Mouse (Mus musculus): ENCODE measurements around the gene Cryab. TPM values are rescaled to one million over a fixed set of nuclear protein-coding genes. Genes with fewer than 3 reads are reported as not detected.
A peak's percentile ranks its signal among the peaks of the same experiment; 100 is the strongest.

The Cryab gene
- total RNA-seq (2021), result 1,000 to 10,000 TPM; 3,376 to 3,486 TPM
- long read RNA-seq, experiment 1, transcript Cryab-201 (3 exons, 946 nt), result major isoform, 1,624 of 1,694 reads
- long read RNA-seq, experiment 1, transcript Cryab-205 (4 exons, 836 nt), result minor isoform, 7 of 1,694 reads
- long read RNA-seq, experiment 1, transcript Cryab-204 (2 exons, 585 nt), result minor isoform, 25 of 1,694 reads
- long read RNA-seq, experiment 1, partial matches to known transcripts, result 16 of 1,694 reads
- long read RNA-seq, experiment 1, other reads (novel, unspliced or antisense), result 17 of 1,694 reads
- long read RNA-seq, experiment 2, transcript Cryab-205 (4 exons, 836 nt), result minor isoform, 7 of 1,109 reads
- long read RNA-seq, experiment 2, transcript Cryab-201 (3 exons, 946 nt), result major isoform, 1,049 of 1,109 reads
- long read RNA-seq, experiment 2, transcript Cryab-204 (2 exons, 585 nt), result minor isoform, 20 of 1,109 reads
- long read RNA-seq, experiment 2, partial matches to known transcripts, result 19 of 1,109 reads
- long read RNA-seq, experiment 2, other reads (novel, unspliced or antisense), result 14 of 1,109 reads

DNA sequence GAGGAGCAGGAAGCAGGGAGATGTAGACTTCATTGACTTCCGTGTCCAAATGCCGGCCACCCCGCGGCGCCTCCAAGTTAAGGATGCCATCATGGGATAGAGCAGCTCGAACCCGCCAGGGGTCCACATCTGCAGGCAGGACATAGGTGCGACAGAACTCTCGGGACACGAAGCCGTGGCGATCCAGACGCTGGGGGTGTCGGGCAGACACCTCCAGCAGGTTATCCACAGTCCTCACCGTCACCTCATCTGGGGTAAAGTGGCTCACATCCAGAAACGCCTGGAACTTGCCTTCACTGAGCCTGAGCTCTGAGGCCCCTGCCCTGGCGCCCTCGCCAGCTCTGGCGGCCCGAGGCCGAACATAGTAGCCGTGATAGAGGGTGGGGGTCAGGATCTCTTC, at the start of gene Cryab:
Gene Cryab (plus strand): TSS at position 3 of the 400 bp plus-strand sequence.
- peak in 1 of 2 experiments; percentile 50 for DNase-seq

DNA sequence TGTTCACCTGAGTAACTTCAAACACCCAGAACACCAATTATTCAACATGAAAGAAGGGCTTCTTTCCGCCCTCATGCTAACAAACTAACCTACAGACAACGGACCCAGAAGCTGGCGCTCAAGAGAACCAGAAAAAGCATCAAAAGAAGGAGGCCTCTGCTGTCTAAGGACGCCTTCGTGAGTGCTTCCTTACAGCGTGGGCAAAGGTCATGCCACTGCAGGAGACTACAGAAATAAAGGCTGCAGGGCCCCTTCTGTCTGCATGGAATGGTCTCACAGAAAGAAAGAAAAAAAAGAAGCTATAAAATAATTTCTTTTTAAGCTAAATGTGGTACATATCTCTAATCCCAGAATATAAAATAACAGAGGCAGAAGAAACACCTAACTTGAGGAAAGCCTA, 46.2 kb upstream of the Cryab start:
- no peak for DNase-seq

DNA sequence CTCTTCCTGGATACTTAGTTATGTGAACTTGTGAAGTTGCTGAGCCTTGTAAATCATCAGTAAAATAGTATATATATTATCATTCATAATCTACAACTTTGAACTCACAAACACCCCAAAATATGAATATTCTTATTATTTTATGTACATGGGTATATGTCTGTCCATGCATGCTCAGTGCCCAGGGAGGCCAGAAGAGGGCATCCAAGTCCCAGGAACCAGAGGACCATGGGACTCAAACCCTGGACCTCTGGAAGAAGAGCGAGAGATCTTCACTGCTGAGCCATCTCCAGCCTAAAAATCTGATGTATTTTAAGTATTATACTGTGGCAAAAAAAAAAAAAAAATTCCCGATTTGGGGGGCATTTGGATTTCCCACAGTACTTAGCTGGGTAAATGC, 42.0 kb upstream of the Cryab start:
- peak in 1 of 2 experiments; percentile 64 for DNase-seq

DNA sequence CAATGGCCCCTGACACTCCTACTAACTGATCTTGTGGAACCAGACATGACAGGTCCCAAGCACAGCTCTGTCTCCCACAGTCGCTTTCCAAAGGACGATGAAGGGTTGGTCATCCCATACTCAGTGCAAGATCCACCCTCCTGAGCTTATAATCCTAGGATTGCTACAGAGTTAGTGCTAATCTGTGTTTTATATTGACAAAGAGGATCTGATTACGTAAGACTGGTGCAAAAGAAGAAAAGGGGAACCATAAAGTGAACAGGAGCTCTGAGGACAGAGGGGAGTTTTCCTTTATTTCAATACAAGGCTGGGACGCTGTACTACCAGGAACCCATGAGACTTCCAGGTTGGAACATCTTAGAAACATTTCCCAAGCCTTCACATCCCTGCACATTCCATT, 39.8 kb upstream of the Cryab start:
- no peak for DNase-seq

DNA sequence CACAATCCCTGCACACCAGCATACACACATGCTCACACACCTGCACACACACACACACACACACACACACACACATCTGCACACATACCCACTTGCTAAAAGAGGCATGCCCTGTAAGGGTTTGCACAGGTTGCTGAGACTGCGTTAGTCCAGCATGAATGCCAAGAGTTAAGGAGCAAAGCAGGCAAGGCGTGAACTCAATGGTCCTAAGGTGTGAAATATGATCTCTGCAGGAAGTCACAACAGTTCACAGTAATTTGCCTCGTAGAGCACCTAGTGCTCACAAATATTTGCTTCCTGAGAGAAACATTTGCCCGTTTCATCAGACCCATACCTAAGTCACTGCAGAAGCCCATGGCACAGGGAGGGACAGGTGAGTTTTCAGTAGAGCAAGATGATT, 36.9 kb upstream of the Cryab start:
- DNase-seq, result no peak

DNA sequence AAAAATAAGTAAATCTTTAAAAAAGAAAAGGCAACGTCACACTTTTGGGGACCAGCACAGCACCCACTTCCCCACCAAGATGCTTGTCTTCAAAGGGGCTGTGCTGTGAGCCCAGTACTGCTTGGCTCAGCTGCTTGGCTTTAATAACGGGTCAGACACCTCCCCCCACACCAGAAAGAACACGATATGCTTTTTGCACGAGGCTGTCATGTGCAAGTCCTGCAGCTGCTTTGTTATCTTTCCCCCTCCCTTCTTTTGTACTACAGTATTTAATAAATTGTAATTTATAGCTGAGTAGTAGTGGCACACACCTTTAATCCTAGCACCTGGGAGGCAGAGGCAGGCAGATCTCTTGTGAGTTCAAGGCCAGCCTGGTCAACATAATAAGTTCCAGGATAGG, 32.2 kb upstream of the Cryab start:
- DNase-seq, result no peak

DNA sequence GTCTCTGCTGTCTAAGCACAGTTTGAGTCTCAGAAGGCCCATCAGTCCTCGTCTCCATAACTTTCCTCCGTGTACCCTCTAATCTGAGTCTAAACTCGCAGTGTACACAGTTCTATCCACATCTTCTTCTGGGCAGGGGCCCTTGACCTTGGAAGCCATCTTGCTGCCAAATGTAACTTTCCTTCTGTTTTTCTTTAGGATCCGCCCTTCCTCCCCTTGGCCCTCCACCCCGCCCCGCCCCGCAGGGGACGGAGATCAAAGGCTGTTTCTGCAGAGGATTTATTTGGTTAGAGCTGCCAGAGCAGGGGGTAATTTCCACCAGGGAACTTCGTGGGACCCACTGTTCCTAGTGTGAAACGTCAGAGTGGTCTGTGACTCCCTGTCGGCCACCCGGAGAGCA, 30.1 kb upstream of the Cryab start:
- DNase-seq, result peak; percentile 43 to 60

DNA sequence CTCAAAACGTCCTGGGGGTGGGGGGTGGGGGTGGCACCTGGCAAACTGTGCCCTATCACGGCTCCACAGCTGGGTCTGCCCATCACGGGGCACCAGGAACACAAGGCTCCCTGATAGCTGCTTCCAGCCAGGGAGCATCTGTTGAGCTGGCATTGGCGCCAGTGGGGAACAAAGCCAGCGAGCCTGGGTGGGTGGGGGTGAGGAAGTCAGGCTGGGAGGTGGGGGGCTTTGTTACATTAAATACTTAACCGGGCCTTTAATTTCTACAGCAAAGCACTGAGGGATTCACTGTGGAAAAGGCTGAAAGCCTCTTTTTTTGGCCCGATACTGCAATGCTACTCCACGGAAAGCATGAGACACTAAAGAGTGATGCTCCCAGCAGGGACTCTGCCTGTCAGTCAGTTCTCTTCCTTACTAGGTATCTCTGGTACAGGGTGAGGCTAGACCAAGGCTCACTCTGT, 28.6 kb upstream of the Cryab start:
- peak in 1 of 2 experiments; percentile 51 for DNase-seq

DNA sequence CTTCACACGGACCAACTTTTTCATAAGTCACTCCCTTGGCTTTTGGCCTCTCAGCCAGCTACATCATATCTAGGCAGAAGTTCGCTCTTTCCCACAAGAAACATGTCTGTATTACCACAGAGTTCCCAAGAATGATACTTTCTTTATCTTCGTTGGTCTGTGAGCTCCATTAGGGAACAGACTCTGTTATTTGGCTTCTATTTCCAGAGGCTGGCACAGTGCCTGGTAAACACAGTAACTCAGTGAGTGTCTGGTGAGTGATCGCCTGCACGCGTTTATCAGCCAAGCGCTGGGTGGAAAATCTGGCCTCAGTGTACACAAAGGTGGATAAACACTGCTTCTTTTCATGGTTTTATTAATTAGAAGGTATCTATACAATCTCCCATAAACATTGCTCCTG, 27.7 kb upstream of the Cryab start:
- DNase-seq, result peak; percentile 90 to 92

DNA sequence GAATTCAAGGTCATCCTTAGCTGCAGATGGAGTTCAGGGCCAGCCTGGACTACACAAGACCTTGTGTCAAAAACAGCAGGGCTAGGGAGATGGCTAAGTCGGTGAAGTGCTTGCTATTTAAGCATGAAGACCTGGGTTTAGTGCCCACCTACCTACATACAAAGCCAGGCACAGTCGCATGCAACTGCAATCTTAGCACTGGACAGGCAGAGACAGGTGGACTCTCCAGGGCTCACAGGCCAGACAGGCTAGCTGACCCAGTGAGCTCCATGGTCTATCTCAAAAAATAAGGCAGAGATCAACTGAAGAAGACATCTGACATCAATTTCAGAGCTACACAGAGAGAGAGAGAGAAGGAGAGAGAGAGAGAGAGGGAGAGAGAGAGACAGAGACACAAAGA, 27.0 kb upstream of the Cryab start:
- no peak for DNase-seq

DNA sequence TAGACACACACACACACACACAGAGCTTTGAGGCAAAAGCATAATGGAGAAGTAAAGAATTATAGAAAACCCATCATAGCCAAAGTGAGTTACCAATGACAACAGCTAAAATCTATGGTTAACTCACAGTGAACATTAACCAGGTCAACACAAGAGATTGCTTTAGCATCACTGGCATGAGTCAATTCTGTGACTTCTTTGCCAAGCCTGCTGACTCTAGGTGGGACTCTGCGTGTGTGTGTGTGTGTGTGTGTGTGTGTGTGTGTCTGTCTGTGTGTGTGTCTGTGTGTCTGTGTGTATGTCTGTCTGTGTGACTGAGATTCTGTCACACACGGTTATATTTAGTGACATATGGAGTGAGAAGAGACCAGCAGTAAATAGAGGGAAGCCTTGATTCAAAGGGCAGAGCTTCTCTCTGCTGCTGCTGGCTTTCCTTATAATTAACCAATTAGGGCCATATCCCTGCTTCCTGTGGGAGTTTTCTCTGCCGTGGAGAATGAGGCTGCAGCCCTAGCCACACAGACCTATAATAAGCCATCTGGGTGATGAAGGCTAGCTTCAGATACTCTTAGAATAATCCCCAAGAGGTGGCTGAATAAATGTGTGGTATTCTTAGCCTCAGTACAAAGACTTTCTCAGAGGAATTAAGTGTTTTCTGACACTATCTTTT, 26.3 kb upstream of the Cryab start:
- no peak for DNase-seq

DNA sequence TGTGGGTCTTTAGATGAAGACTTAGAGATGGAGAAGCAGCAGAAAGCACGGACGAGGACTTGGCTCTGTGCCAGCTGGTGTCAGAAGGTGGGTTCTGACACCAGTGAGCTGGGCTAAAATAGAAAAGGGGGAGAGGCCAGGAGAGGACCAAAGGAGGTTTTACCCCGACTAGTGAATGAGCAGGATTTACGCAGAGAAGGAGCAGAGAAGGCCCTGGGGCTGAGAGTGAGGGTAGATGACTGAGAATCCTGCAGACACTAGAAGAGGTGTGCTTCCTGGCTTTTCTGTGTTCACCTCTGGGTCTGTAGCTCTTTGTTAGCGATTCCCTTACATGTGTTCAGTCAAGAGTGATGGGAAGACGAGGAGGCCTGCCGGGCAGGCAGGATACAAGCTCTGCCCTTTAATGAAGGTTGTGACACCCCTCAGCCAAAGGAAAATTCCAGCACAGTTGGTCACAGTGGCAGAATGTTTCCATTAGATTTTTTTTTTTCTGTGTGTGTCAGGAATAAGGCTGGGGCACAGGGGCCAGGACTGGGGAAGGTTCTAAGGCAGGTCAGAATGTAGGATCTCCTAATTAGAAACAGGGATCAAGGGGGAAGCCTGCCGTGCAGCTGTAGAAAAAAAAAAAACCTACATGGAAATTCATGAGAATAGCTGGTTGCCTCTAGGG, 25.1 kb upstream of the Cryab start:
- DNase-seq, result peak in 1 of 2 experiments; percentile 27

DNA sequence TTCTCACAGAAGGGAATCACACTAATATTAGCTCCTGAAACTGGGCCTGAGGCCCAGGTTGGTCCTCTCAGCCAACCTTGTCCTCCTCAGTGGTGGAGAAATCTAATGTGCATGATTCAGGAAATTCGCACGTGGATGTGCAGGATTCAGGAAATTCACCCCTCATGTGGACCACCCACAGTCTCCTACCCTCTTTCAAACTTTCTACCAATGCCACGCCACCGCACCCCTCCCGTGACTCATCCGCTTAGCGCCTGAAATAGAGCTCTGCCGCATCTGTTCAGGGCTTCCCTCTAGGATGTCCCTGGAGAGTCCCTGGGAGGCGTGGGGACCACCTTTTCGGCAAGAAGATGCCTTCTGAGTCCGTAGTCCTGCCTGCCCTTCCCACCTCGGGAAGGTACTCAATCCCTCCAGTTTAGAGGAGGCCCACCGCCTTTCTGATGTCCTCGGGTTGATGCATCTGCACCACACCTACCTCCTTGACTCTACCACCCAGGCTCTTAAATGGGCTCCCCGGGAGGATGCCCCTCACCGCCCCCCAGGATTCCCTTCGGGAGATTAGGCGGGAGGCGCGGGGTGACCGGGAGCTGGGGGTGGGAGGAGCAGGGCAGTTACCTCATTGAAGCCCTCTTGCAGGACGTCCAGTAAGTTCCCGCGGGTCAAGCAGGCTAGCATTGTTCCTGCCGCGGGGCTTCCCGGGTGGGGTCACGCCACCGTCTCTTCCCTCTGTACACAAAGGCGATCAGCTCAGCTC, 23.8 kb upstream of the Cryab start:
- peak; percentile 32 to 48 for DNase-seq

DNA sequence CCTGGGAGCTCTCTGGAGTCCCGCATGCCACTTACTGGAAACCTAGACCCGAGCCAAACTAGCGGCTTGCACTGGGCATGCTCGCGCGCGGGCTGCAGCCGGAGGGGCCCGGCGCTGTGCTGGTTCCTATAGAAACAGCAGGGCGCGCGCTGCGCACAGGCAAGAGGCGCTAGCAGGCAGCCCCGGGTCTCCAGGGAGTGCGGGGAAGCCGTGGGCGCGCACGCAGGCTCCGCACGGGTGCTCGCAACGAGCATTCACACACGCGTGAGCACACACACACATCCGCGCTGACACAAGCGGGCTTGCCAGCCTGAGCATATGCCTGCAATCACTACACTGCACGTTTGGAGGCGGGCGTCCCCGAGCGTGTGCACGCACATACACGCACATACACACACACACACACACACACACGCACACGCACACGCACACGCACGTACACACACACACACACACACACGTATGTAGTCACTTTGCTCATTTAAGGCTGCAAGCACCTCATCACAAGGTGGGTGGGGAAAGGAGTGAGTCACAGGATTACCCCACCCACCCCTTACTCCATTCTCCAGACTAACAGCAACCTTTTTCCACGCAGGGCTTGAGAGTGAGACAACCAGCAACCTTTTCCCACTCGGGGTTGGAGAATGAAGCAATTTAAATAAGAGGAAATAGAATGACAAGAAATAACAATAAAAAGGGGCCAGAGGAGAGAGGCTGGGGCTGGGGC, 23.0 kb upstream of the Cryab start:
- peak; percentile 69 to 70 for DNase-seq

DNA sequence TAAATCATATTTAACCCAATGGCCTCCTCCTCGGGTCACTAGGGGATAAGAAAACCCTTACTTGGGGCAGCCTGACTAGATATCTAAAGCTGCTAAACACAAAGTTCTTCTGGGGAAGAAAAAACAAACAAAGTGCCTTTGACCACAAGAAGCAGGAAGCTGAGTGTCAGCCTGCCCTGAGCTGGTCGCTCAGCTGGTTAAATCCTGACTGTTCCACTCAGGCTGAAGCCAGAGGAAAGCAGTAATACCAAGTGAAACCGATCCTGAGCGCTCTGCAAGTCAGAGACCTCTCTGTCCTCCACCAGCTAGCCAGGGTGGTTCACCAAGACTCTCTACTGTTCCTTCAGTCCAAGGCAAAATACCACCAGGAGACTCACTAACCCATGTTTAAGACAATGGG, 21.5 kb upstream of the Cryab start:
- DNase-seq, result no peak

DNA sequence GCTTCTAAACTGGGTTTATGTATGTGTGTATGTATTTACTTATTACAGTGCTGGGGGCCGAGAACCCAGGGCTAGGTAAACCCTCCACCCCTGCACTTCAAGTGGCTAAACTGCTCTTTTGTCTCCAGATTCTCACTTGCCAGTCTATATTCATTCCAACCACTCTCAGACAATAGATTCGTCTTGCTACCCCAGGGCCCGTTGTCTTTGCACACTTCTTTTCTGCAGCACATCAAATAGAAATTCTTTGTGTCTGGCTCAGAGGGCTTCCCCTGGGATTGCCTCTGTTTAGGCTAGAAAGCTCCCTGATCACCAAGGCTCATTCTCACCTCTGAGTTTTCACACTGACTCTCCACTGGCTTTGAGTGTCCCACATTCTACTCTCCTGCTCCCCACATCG, 18.6 kb upstream of the Cryab start:
- DNase-seq, result no peak

DNA sequence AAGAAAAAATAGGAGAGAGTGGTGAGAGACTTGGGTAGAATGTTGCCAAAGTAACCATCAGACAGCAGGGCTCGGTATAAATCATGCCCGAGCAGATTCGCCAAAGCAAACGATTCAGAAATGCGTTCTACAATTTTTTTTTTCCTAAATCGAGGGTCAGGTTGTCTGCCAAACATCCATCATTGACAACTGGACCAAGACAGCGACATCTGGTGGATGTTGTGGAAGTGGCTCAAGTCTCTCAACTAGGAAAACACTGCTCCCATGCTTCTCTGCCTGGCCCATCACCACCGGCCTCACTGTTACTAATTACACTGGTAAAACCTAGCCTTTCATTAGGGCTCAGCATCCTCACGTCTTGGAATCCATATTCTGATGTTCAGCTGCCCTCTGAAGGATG, 16.1 kb upstream of the Cryab start:
- DNase-seq, result peak; percentile 67 to 82

DNA sequence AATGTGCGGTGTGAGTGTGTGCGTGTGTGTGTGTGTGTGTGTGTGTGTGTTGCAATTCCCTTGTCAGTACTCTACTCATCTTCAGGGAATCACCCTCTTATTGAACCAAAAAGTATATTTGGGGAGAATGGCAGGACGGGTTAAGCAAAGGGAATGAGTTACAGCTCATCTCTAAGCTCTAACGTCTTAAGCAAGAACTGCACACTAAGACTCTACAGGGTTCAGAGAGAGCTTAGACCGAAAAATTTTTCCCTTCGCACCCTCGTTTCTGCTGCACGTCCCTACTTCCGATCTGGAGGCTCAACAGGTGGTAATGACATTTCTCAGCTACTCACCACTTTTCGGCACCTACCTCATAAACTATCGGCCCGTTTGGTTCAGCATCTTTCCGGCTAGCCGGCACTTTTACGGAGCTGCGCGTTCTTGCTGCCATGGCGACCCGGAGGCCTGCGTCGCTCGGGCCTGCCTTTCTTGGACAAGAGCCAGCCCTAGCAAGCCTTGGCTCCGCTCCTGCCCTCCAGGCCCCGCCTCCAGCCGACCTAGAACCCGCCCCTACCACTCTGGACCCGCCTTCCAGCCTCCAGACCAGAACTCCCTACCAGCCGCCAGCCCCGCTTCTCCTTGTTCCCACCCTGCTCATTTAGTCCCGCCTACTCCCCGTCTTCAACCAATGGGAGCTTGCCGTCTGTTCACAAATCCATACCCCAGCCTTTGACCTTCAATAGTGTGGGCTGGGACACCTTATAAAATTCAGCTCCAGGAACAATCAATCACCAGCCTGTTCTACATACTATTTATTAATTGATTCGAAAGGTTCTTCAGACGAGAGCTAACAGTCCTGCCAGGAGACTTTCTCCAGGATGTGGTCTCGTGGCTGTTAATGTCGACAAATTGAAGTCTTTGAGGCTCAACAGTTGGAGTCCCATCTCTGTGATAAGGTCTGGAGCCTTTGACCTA, 11.9 kb upstream of the Cryab start, which contains the start of gene Dixdc1:
Gene Dixdc1 (minus strand): TSS at position 604 of the 957 bp plus-strand sequence.
- peak; percentile 95 to 96 for DNase-seq

DNA sequence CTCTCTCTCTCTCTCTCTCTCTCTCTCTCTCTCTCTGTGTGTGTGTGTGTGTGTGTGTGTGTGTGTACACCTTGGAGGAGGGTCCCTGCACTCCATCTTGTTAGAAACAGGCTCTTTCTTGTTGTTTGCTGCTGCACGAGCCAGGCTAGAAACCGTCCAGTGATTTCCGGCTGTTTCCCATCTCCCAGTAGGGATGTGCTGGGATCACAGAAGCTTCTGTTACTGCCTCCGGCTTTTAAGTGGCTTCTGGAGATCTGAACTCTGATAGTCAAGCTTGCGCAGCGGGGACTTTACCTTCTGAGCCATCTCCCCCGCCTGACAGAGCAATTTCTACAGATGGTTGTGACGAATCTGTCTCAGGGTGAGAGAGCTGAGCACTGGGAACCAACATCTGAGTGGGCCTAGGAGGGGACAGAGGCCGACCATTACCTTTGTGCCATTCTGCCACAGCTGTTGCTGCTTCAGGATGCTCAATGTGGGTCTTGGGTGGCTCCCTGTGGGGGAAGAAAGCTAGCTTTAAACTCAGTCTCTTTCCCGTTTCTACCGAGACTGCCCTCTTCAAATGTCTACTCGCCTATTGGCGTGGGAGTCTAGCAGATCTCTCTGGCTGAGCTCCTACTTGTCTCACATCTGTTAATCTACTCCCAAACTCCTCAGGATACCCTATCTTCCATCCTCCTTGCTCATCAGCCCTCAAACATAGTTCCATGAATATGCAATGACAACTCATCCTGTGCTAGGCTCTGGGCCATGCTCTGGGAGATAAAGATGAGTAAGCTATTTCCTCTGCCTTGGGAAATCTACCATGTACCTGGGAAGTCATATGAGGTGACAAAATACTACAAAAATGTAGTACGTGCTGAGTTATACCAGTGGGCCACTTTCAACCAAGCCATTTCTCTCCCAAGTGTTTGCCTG, 10.0 kb upstream of the Cryab start:
- DNase-seq, result no peak
